Mouse (Mus musculus): ENCODE data around the gene Syn1. TPM values are rescaled to one million over a fixed set of nuclear protein-coding genes. Genes with fewer than 3 reads are reported as not detected.

Gene Syn1
- polyA plus RNA-seq, 1 experiment from 2014 or later, result 15.4 TPM

DNA sequence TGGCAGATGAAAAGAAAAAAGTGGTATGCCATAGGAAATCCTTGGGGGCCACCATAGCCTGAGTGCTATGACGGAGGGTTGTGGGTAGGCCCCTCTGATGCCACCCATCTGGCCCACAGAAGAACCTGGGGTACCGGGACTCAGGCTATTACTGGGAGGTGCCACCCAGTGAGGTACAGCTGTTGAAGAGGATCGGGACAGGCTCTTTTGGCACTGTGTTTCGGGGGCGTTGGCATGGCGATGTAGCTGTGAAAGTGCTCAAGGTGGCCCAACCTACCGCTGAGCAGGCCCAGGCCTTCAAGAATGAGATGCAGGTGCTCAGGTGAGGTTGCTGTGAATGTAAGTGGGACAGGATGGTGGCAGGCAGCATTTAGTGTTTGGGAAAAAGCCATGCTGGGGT lies 67.0 kb downstream of the Syn1 start:
- no peak overlapping the region for H3K27ac ChIP-seq
- H3K27me3 ChIP-seq, result no peaks in the 10 kb centered on the region
- no peak overlapping the region for H3K4me2 ChIP-seq
- peaks cover 3% of the 10 kb centered on the region; the same call in 1 of the 2 replicates for H3K4me1 ChIP-seq
- H3K4me3 ChIP-seq (replicated peaks), result no peak overlapping the region
- peaks cover 34% of the 10 kb centered on the region for H3K36me3 ChIP-seq (replicated peaks)
- 90% methylated on average over 7 of the region's 7 CpGs for WGBS
- no peak for ATAC-seq (ENCODE audit: low FRiP score)
- H3K9me3 ChIP-seq, result no peaks in the 10 kb centered on the region
- H3K9ac ChIP-seq, result no peak overlapping the region

GRCm38 (mm10) chrX:20848256-20848984 lies 72.4 kb downstream of the Syn1 start:
- peak overlapping the region; percentile 46; the same call in 1 of the 2 replicates for H3K27ac ChIP-seq
- H3K9ac ChIP-seq, result peak overlapping the region; percentile 65
- peak overlapping the region; percentile 58 for H3K4me2 ChIP-seq
- H3K36me3 ChIP-seq (replicated peaks), result peaks cover 23% of the 10 kb centered on the region
- peak overlapping the region; percentile 62 for H3K4me3 ChIP-seq (replicated peaks)
- peak; percentile 99 for ATAC-seq (ENCODE audit: low FRiP score)
- H3K4me1 ChIP-seq, result peaks cover 3% of the 10 kb centered on the region; the same call in 1 of the 2 replicates
- 18% methylated on average over 42 of the region's 42 CpGs for WGBS
- no peaks in the 10 kb centered on the region for H3K9me3 ChIP-seq
- H3K27me3 ChIP-seq, result no peaks in the 10 kb centered on the region

DNA sequence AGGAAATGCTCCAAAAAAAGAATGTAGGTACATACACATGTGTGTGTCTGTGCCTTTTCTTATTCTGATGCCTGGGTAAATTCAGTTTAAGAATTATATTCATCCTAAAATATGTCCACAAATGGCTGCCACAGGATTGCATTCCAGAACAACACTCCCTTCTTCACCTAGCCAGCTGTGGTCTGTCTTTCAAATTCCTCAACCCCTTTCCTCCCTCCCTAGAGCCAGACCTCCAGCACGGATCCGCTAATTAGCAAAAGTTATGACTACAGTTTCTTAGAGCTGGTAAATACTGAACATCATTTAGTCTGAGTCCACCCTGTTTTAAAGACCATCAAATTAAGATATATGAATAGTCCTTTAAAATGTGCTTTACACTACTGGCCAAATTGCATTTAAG lies 73.0 kb downstream of the Syn1 start:
- H3K36me3 ChIP-seq (replicated peaks), result peaks cover 17% of the 10 kb centered on the region
- H3K4me1 ChIP-seq, result peaks cover 3% of the 10 kb centered on the region; the same call in 1 of the 2 replicates
- H3K4me3 ChIP-seq (replicated peaks), result peak overlapping the region; percentile 16; the same call in 1 of the 2 replicates
- ATAC-seq (ENCODE audit: low FRiP score), result peak; percentile 27; the same call in 1 of the 2 replicates
- no peaks in the 10 kb centered on the region for H3K9me3 ChIP-seq
- 19% methylated on average over 2 of the region's 2 CpGs for WGBS
- peak overlapping the region; percentile 36; the same call in 1 of the 2 replicates for H3K27ac ChIP-seq
- H3K27me3 ChIP-seq, result no peaks in the 10 kb centered on the region
- H3K4me2 ChIP-seq, result peak overlapping the region; percentile 41
- no peak overlapping the region for H3K9ac ChIP-seq

DNA sequence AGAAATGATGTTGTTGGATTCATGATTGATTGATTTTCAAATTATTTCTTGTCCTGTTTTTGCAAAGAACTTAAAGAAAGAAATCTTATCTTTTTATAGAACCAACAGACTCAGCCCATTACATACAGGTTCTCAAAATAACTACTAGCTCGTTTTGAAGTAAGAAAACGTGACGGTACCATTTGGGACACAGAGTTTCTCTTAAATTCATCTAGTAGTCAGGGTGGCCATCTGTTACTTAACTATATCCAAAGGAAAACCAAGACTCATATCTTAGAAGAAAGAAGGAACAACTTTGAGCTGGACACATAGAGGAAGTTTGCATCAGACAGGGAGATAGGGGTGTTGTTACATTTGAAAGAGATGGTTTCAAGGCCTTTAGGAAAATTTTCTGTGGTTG lies 73.6 kb downstream of the Syn1 start:
- ATAC-seq (ENCODE audit: low FRiP score), result no peak
- Histone ChIP-seq H3K36me3 (replicated peaks) (peaks cover 17% of the 10 kb centered on the region), H3K27ac (no peak overlapping the region), H3K9me3 (no peaks in the 10 kb centered on the region), H3K9ac (no peak overlapping the region), H3K4me2 (no peak overlapping the region), H3K4me3 (replicated peaks) (no peak overlapping the region), H3K27me3 (no peaks in the 10 kb centered on the region), H3K4me1 (peaks cover 3% of the 10 kb centered on the region; the same call in 1 of the 2 replicates)
- WGBS, result 89% methylated on average over 3 of the region's 3 CpGs

DNA sequence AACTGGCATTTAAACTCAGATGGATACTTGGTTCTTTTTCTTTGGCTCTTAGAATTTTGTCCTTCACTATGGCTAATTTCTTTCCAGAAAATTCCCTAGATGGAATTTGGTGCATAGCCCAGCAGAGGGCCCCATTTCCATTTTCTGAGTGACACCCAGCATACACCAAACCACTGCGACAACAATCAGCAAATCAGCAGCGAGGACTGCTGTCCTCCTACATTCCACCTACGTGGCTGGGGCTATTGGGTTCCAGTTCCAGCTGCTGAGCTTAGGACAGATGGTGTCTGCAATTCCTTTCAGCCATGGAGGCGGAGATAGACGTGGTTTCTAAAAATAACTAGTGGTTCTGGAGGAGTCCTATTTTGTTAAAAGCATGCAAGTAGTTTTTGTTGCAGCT lies 91.9 kb downstream of the Syn1 start:
- WGBS, result 43% methylated on average over 5 of the region's 5 CpGs
- no peak overlapping the region for H3K4me3 ChIP-seq (replicated peaks)
- H3K9ac ChIP-seq, result no peak overlapping the region
- no peaks in the 10 kb centered on the region for H3K4me1 ChIP-seq
- H3K36me3 ChIP-seq (replicated peaks), result no peaks in the 10 kb centered on the region
- ATAC-seq (ENCODE audit: low FRiP score), result no peak
- no peak overlapping the region for H3K4me2 ChIP-seq
- no peaks in the 10 kb centered on the region for H3K9me3 ChIP-seq
- no peaks in the 10 kb centered on the region for H3K27me3 ChIP-seq
- H3K27ac ChIP-seq, result no peak overlapping the region

DNA sequence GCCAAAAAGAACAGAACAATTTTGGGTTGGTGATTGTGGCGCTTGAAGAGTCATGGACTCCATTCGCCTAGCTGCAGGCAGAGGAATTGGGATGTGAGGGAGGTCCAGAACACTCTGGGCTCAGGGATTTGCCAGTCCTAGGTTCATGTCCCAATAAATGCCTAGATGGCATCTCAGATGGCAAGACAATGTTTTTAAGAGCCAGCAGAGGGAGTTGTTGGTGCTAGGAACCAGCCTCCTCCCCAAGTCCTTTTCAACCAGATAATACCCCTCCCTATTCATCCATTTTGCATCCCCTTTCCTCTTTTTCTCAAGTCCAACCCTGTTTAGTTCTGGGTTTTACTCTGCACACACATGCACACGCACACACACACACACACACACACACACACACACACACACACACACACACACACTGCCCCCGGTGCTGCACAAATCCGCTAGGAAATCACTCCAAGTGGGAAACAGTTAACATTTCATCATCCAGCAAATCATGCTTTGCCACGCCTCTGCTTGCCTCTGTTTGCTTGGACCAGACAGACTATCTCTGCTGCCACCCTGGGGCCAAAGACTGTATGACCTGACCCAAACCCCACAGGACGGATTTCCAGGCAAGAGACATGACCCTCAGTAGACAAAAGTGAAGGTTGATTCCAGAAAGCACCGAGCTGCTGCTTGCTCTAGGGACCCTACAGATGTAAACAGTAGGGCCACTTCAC lies 100.9 kb downstream of the Syn1 start:
- Histone ChIP-seq H3K4me1 (0 out of 2 replicates have a peak, but pooled peaks cover 6% of the 10 kb centered on the region), H3K4me3 (replicated peaks) (0 out of 2 replicates have a peak overlapping the region, but pooled peaks have one; percentile 8), H3K9me3 (no peaks in the 10 kb centered on the region), H3K9ac (no peak overlapping the region), H3K27ac (0 out of 2 replicates have a peak overlapping the region, but pooled peaks have one; percentile 31), H3K27me3 (no peaks in the 10 kb centered on the region), H3K36me3 (replicated peaks) (no peaks in the 10 kb centered on the region), H3K4me2 (peak overlapping the region; percentile 36)
- 0 out of 2 replicates have a peak, but pooled peaks have one; percentile 6 for ATAC-seq (ENCODE audit: low FRiP score)
- whole genome bisulfite sequencing, result 49% methylated on average over 8 of the region's 8 CpGs

DNA sequence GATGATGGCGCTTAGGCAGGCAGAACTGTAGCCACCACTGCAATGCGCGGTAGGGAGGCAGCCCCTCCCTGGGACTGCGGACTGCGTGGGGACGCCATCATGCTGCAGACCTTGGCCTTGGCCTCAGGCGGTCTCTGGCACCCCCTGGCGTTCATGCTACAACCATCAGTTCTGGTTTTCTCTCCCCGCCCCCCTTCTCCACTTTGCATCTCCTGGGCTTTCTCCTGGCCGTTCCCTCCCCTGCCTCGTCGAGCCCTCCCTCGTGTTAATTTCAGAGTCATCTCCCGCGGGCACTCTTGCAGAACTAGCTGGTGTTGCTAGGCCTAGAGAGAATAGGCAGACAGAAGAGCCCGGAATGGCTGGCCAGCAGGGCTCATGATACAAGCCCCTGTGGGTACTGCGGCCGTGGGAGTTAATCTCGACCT lies 101.6 kb downstream of the Syn1 start:
- Histone ChIP-seq H3K4me2 (peak overlapping the region; percentile 36), H3K4me3 (replicated peaks) (peak overlapping the region; percentile 8; the same call in 1 of the 2 replicates), H3K4me1 (0 out of 2 replicates have a peak, but pooled peaks cover 6% of the 10 kb centered on the region), H3K9me3 (no peaks in the 10 kb centered on the region), H3K9ac (no peak overlapping the region), H3K27me3 (no peaks in the 10 kb centered on the region), H3K36me3 (replicated peaks) (no peaks in the 10 kb centered on the region), H3K27ac (0 out of 2 replicates have a peak overlapping the region, but pooled peaks have one; percentile 31)
- 27% methylated on average over 19 of the region's 19 CpGs for WGBS
- peak; percentile 93 for ATAC-seq (ENCODE audit: low FRiP score)

DNA sequence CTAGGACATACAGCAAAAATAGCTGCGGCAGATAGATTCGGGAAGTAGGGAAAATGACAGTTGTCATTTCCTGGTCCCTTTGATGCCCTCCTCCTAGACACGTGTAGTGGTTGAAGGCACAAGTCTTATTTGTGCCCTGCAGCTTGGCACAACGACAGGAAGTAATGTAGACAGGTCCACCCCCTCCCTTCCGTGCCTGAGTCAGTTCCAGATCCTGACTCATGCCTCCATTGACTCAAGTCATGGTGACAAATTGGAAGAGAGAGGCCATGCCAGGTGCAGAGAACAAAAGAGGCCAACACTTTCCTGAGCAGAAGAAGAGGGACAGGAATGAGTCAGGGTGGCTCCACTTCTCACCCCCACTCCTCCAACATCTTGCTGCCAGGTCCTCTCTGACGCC lies 103.8 kb downstream of the Syn1 start:
- no peak for ATAC-seq (ENCODE audit: low FRiP score)
- no peak overlapping the region for H3K4me2 ChIP-seq
- 0 out of 2 replicates have a peak, but pooled peaks cover 6% of the 10 kb centered on the region for H3K4me1 ChIP-seq
- WGBS, result 83% methylated on average over 6 of the region's 6 CpGs
- no peaks in the 10 kb centered on the region for H3K27me3 ChIP-seq
- H3K27ac ChIP-seq, result no peak overlapping the region
- H3K36me3 ChIP-seq (replicated peaks), result no peaks in the 10 kb centered on the region
- H3K9me3 ChIP-seq, result no peaks in the 10 kb centered on the region
- H3K4me3 ChIP-seq (replicated peaks), result no peak overlapping the region
- no peak overlapping the region for H3K9ac ChIP-seq

Small RNA genes lying within 50 kb of the gene (microRNA-seq; reads per million reads assigned to microRNA genes)
- gene Gm24824 (not detected), gene Mir5617 (not detected)

Other genes with a start within 250 kb of the Syn1 start
- 136 and 142 TPM in 2 replicates for gene Cdk16, start 233.1 kb downstream of the Syn1 start, polyA plus RNA-seq (2016; fragmentation: Nextera tagmentation; extraction: Ambion mirVana)
- gene Usp11, start 217.1 kb downstream of the Syn1 start, polyA plus RNA-seq (2016; fragmentation: Nextera tagmentation; extraction: Ambion mirVana), result 72.8 and 77.7 TPM in 2 replicates
- gene Araf, start 123.2 kb downstream of the Syn1 start, polyA plus RNA-seq (2016; fragmentation: Nextera tagmentation; extraction: Ambion mirVana), result 132 and 133 TPM in 2 replicates
- gene Timp1, start 50.8 kb downstream of the Syn1 start, polyA plus RNA-seq (2016; fragmentation: Nextera tagmentation; extraction: Ambion mirVana), result 3.3 and 4.2 TPM in 2 replicates
- 4.2 and 6.0 TPM in 2 replicates for gene Cfp, start 10.6 kb upstream of the Syn1 start, polyA plus RNA-seq (2016; fragmentation: Nextera tagmentation; extraction: Ambion mirVana)
- gene Elk1, start 29.6 kb upstream of the Syn1 start, polyA plus RNA-seq (2016; fragmentation: Nextera tagmentation; extraction: Ambion mirVana), result 20.2 and 20.4 TPM in 2 replicates
- gene Uxt, start 41.0 kb upstream of the Syn1 start, polyA plus RNA-seq (2016; fragmentation: Nextera tagmentation; extraction: Ambion mirVana), result 56.5 and 59.3 TPM in 2 replicates
- 8.1 and 8.4 TPM in 2 replicates for gene Zfp182, start 141.3 kb upstream of the Syn1 start, polyA plus RNA-seq (2016; fragmentation: Nextera tagmentation; extraction: Ambion mirVana)
- not detected in 2 replicates for gene Spaca5, start 147.4 kb upstream of the Syn1 start, polyA plus RNA-seq (2016; fragmentation: Nextera tagmentation; extraction: Ambion mirVana)
- 2.6 and 3.2 TPM in 2 replicates for gene Zfp300, start 168.5 kb upstream of the Syn1 start, polyA plus RNA-seq (2016; fragmentation: Nextera tagmentation; extraction: Ambion mirVana)
- not detected in 2 replicates for gene Ssxa1, start 194.8 kb upstream of the Syn1 start, polyA plus RNA-seq (2016; fragmentation: Nextera tagmentation; extraction: Ambion mirVana)